Comparison of ENCODE assay signal across 14 mouse cellular contexts in the genomic region with DNA sequence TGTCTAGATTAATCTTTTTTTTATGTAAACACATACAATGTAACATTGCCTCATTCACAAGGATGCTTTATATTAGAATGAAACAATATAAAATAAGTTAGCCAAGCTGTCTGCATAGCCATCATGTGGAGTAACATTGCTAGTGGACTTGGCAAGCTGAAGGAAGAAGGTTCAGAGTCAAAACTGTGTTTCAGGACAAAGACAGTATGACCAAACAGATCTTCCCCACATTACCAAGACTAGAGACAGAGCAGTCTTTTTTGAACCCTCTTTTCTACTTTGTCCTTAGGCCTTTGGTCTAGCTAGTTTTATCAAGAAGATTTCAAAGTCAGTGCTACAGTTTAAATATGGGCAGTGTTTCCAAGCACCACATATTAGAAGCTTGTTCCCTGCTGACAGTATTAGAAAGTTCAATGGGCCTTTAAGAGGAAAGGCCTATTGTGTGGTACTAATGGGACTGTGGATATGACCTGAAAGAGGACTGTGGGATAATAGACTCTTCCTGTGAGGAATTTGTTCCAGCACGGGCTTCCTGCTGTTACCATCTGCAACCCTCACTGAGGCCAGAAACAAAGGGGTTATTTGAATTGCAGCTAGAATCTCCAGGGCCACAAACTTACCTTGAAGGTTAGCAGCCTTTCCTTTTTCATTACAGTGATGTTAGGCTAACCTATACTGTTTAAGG.
A peak's percentile ranks its signal among the peaks of the same experiment; 100 is the strongest.
DNase-seq lines count a peak whose midpoint lies in the region; ATAC-seq lines count a peak whose summit lies in the region.
"Had no signal": no experiment of that assay in that cellular context is flagged by ENCODE, and none has a peak within 500 bp of the region (broad histone marks: within the 10 kb centered on the region; RNA-seq: fewer than 3 reads in every experiment).

No protein-coding gene starts in this region.

- ATAC-seq in forebrain, embryonic 12.5 days (ENCODE audit: low FRiP score) = peak; percentile 86
- 0 out of 2 replicates have a peak, but pooled peaks have one; percentile 36 for ATAC-seq in midbrain, embryonic 16.5 days
- ATAC-seq: intestine, embryonic 15.5 days had no signal

- intact Hi-C loops in left cerebral cortex, postnatal 4 days (cut with DNase I) = no loop called here
- intact Hi-C loops in left cerebral cortex, postnatal 36 days (cut with DNase I) = no loop called here

- H3K9ac ChIP-seq in forebrain, embryonic 12.5 days = no peak overlapping the region
- no peak overlapping the region for H3K9ac ChIP-seq in midbrain, embryonic 16.5 days (ENCODE audit: low read depth, low read length)
- H3K9ac ChIP-seq: intestine, embryonic 15.5 days; limb, embryonic 12.5 days; lung, embryonic 14.5 days had no signal

- H3K27me3 ChIP-seq in forebrain, embryonic 12.5 days = no peaks in the 10 kb centered on the region
- H3K27me3 ChIP-seq in midbrain, embryonic 16.5 days (ENCODE audit: control insufficient read depth, insufficient read depth, low read depth, low read length) = no peaks in the 10 kb centered on the region
- H3K27me3 ChIP-seq: intestine, embryonic 15.5 days; limb, embryonic 12.5 days had no signal

- H3K4me3 ChIP-seq in forebrain, embryonic 12.5 days (replicated peaks) = no peak overlapping the region
- H3K4me3 ChIP-seq in midbrain, embryonic 16.5 days (ENCODE audit: low read depth, low read length) = no peak overlapping the region
- H3K4me3 ChIP-seq: intestine, embryonic 15.5 days; layer of hippocampus, adult 2 months; limb, embryonic 12.5 days had no signal

- no peaks in the 10 kb centered on the region for H3K36me3 ChIP-seq in forebrain, embryonic 12.5 days (replicated peaks)
- H3K36me3 ChIP-seq in midbrain, embryonic 16.5 days (ENCODE audit: control insufficient read depth, insufficient read depth, low read length) = no peaks in the 10 kb centered on the region
- H3K36me3 ChIP-seq: intestine, embryonic 15.5 days; limb, embryonic 12.5 days had no signal

- no peaks in the 10 kb centered on the region for H3K9me3 ChIP-seq in forebrain, embryonic 12.5 days
- no peaks in the 10 kb centered on the region for H3K9me3 ChIP-seq in midbrain, embryonic 16.5 days (replicated peaks; ENCODE audit: control insufficient read depth, low read length, poor library complexity, severe bottlenecking)
- H3K9me3 ChIP-seq: intestine, embryonic 15.5 days; limb, embryonic 12.5 days had no signal

- peak overlapping the region; percentile 21; the same call in 1 of the 2 replicates for H3K27ac ChIP-seq in forebrain, embryonic 12.5 days
- H3K27ac ChIP-seq in midbrain, embryonic 16.5 days (ENCODE audit: low read length) = no peak overlapping the region
- H3K27ac ChIP-seq: intestine, embryonic 15.5 days; layer of hippocampus, adult 2 months; limb, embryonic 12.5 days had no signal

- peaks cover 7% of the 10 kb centered on the region for H3K4me1 ChIP-seq in forebrain, embryonic 12.5 days
- no peaks in the 10 kb centered on the region for H3K4me1 ChIP-seq in midbrain, embryonic 16.5 days (ENCODE audit: control insufficient read depth, insufficient read depth, low read length)
- H3K4me1 ChIP-seq: intestine, embryonic 15.5 days; limb, embryonic 12.5 days had no signal

- 3% methylated on average over 1 of the region's 1 CpGs for WGBS in forebrain, embryonic 12.5 days
- WGBS in midbrain, embryonic 16.5 days = 3% methylated on average over 1 of the region's 1 CpGs

- no peak overlapping the region; the same call in 1 of the 2 replicates for H3K4me2 ChIP-seq in forebrain, embryonic 12.5 days
- no peak overlapping the region for H3K4me2 ChIP-seq in midbrain, embryonic 16.5 days (ENCODE audit: low read length)
- H3K4me2 ChIP-seq: intestine, embryonic 15.5 days; limb, embryonic 12.5 days; lung, embryonic 14.5 days had no signal

- peak; percentile 16 for DNase-seq in left cerebral cortex, postnatal 4 days
- no peak for DNase-seq in left cerebral cortex, postnatal 36 days (ENCODE audit: low spot score in 2 of 2)
- peak; percentile 30 for DNase-seq in cerebellum, adult 8-10 months
- DNase-seq in testis, postnatal 14 days (ENCODE audit: low spot score) = no peak
- no peak for DNase-seq in kidney, adult 11 months
- no peak for DNase-seq in thymus, adult 18-20 months
- DNase-seq: gastrocnemius, postnatal 14 days; lung, embryonic 14.5 days; thymus, postnatal 14 days had no signal

Comparison
In these comparisons a context has a peak if more than half of its experiments do, and no peak if none do; other contexts are left out.
1. DNase-seq: peak in left cerebral cortex, postnatal 4 days (single experiment) and cerebellum, adult 8-10 months (single experiment); none in left cerebral cortex, postnatal 36 days (0 of 2), testis, postnatal 14 days (single experiment), kidney, adult 11 months (single experiment) and thymus, adult 18-20 months (0 of 2).